ENCODE assay signal across 33 mouse cellular contexts in genomic region chr8:11402220-11402619, GRCm38 (mm10).
"Had no signal": no experiment of that assay in that cellular context is flagged by ENCODE, and none has a peak within 500 bp of the region (broad histone marks: within the 10 kb centered on the region; RNA-seq: fewer than 3 reads in every experiment).

No protein-coding gene starts in this region.

- H3K27ac ChIP-seq: heart, embryonic 10.5 days; heart, embryonic 13.5 days; hindbrain, embryonic 10.5 days; hindbrain, embryonic 12.5 days; hindbrain, embryonic 13.5 days; hindbrain, embryonic 14.5 days; hindbrain, embryonic 15.5 days; hindbrain, postnatal 0 days; intestine, embryonic 15.5 days; layer of hippocampus, adult 2 months; left cerebral cortex, adult 2 months had no signal

- H3K9ac ChIP-seq: heart, embryonic 12.5 days; heart, embryonic 13.5 days; heart, embryonic 15.5 days; hindbrain, embryonic 12.5 days; hindbrain, embryonic 13.5 days; hindbrain, embryonic 14.5 days; hindbrain, embryonic 15.5 days; intestine, embryonic 15.5 days had no signal

- H3K36me3 ChIP-seq: hindbrain, embryonic 12.5 days; hindbrain, embryonic 13.5 days; hindbrain, embryonic 15.5 days had no signal

- H3K9me3 ChIP-seq: heart, embryonic 10.5 days; heart, embryonic 12.5 days; heart, embryonic 13.5 days; heart, embryonic 15.5 days; hindbrain, embryonic 10.5 days; hindbrain, embryonic 12.5 days; hindbrain, embryonic 13.5 days; hindbrain, embryonic 15.5 days; intestine, embryonic 15.5 days had no signal

- DNase-seq: heart, adult 2 months; heart, postnatal 10 days; heart, postnatal 14 days; heart, postnatal 36 days; heart, postnatal 4 days; kidney, adult 11 months; kidney, adult 18-20 months; kidney, adult 9 months; kidney, postnatal 10 days; kidney, postnatal 14 days; kidney, postnatal 25 days; kidney, postnatal 36 days; kidney, postnatal 4 days; layer of hippocampus, adult 9-11 months; layer of hippocampus, postnatal 36 days had no signal

- H3K4me3 ChIP-seq: heart, adult 2 months; heart, embryonic 10.5 days; heart, embryonic 12.5 days; heart, embryonic 13.5 days; heart, embryonic 15.5 days; hindbrain, embryonic 10.5 days; hindbrain, embryonic 12.5 days; hindbrain, embryonic 13.5 days; hindbrain, embryonic 15.5 days; intestine, embryonic 15.5 days; layer of hippocampus, adult 2 months; left cerebral cortex, adult 2 months had no signal

- H3K27me3 ChIP-seq: heart, embryonic 12.5 days; heart, embryonic 13.5 days; heart, embryonic 15.5 days; hindbrain, embryonic 13.5 days; hindbrain, embryonic 15.5 days; intestine, embryonic 15.5 days had no signal

- ATAC-seq: hindbrain, embryonic 16.5 days; hindbrain, postnatal 0 days; inflammation-experienced regulatory T-cells, adult 6 months; intestine, embryonic 15.5 days; intestine, embryonic 16.5 days; intestine, postnatal 0 days had no signal

- H3K4me2 ChIP-seq: heart, embryonic 11.5 days; heart, embryonic 12.5 days; heart, embryonic 13.5 days; heart, embryonic 15.5 days; hindbrain, embryonic 12.5 days; hindbrain, embryonic 13.5 days; hindbrain, embryonic 14.5 days; hindbrain, embryonic 15.5 days; intestine, embryonic 15.5 days had no signal
